Mouse (Mus musculus) liver, adult 2 months (tissue): Measurements from ENCODE around the gene Faf2. TPM values are rescaled to one million over a fixed set of nuclear protein-coding genes. Genes with fewer than 3 reads are reported as not detected.
A peak's percentile ranks its signal among the peaks of the same experiment; 100 is the strongest.

Experiments
- DNase-seq: peaks from one replicate; pipeline ENCODE4 v3.0.0-alpha.2; 2011; ENCODE audit warnings: low read depth, low spot score; ENCODE audit errors: extremely low read depth
- H3K27ac ChIP-seq: fragments of 200-500 bp; replicated peaks from 2 replicates; pipeline ENCODE4 v1.5.1; 2012; ENCODE audit warnings: low read depth, mild to moderate bottlenecking, control low read depth, inconsistent platforms, low read length; ENCODE audit not compliant: insufficient read depth
- H3K27me3 ChIP-seq: fragments of 200-500 bp; 2 replicates; pipeline ENCODE4 v1.6.1; 2012; ENCODE audit warnings: mild to moderate bottlenecking, moderate library complexity, low read length, inconsistent platforms; ENCODE audit not compliant: control insufficient read depth, insufficient read depth
- H3K36me3 ChIP-seq: fragments of 200-500 bp; 2 replicates; pipeline ENCODE4 v1.6.1; 2012; ENCODE audit warnings: low read length, inconsistent platforms; ENCODE audit not compliant: control insufficient read depth, insufficient read depth
- H3K4me1 ChIP-seq: fragments of 200-500 bp; 2 replicates; pipeline ENCODE4 v1.6.1; 2011; ENCODE audit warnings: low read length; ENCODE audit not compliant: control insufficient read depth, insufficient read depth
- H3K4me3 ChIP-seq: fragments of 200-500 bp; 2 replicates; pipeline ENCODE4 v1.5.1; 2011; ENCODE audit warnings: low read depth, mild to moderate bottlenecking, control low read depth, low read length, moderate library complexity; ENCODE audit not compliant: insufficient read depth
- H3K79me2 ChIP-seq: fragments of 200-500 bp; 2 replicates; pipeline ENCODE4 v1.6.1; 2012; ENCODE audit warnings: inconsistent platforms, mild to moderate bottlenecking, low read length, moderate library complexity; ENCODE audit not compliant: control insufficient read depth, insufficient read depth
- H3K9ac ChIP-seq: fragments of 200-500 bp; 2 replicates; pipeline ENCODE4 v1.6.1; 2012; ENCODE audit warnings: low read depth, mild to moderate bottlenecking, control low read depth, inconsistent platforms, low read length
- CTCF ChIP-seq: fragments of 200-500 bp; IDR thresholded peaks from 2 replicates; pipeline ENCODE4 v1.5.1; 2011; ENCODE audit warnings: low read depth, low read length, control low read depth
- POLR2A ChIP-seq: fragments of 200-500 bp; IDR thresholded peaks from 2 replicates; pipeline ENCODE4 v1.6.1; 2011; ENCODE audit warnings: low read length, control low read depth; ENCODE audit not compliant: insufficient read depth; ENCODE audit errors: extremely low read depth
- WGBS: fragments of 180-500 bp; shearing (Covaris S2); methylation state at CpG from one replicate; pipeline ENCODE4 v1.1.7; 2018; 5-methylcytosine and 5-hydroxymethylcytosine counted together
- polyA plus RNA-seq: library from polyadenylated mRNA; depleted of rRNA; stranded (reverse); fragments of >200 nt; gene quantifications from 2 replicates; pipeline ENCODE4 v1.2.3, GENCODE M21; 2012
- total RNA-seq: library from RNA; depleted of rRNA; stranded (reverse); fragments of >200 nt; gene quantifications from 2 replicates; pipeline ENCODE4 v1.2.3, GENCODE M21; 2014

The Faf2 gene
- total and polyA plus RNA-seq, 2 experiments = 22.5 to 25.1 TPM

GRCm38 (mm10) chr13:54691737-54692136 is 70.2 kb downstream of the Faf2 start:
- Histone ChIP-seq H3K36me3 (no peaks in the 10 kb centered on the region), H3K4me3 (no peak overlapping the region), H3K4me1 (peaks cover 18% of the 10 kb centered on the region), H3K79me2 (peaks cover 27% of the 10 kb centered on the region), H3K27ac (no peak overlapping the region), H3K9ac (no peak overlapping the region), H3K27me3 (no peaks in the 10 kb centered on the region)
- no peak for TF ChIP-seq POLR2A
- TF ChIP-seq CTCF = no peak
- DNase-seq = no peak

- no peaks in the 10 kb centered on the region for H3K36me3 ChIP-seq
- peak overlapping the region; percentile 98 for H3K4me3 ChIP-seq
- H3K79me2 ChIP-seq = peaks cover 25% of the 10 kb centered on the region
- H3K9ac ChIP-seq = peak overlapping the region; percentile 98
- H3K27ac ChIP-seq = peak overlapping the region; percentile 90
- peaks cover 18% of the 10 kb centered on the region for H3K4me1 ChIP-seq
- 4% methylated on average over 21 of the region's 21 CpGs for WGBS
- H3K27me3 ChIP-seq = no peaks in the 10 kb centered on the region
- TF ChIP-seq CTCF (no peak), POLR2A (no peak)
- DNase-seq = no peak
Measured at GRCm38 (mm10) chr13:54692711-54693557, 71.3 kb downstream of the Faf2 start.

- peak; percentile 40; the same call in 1 of the 2 replicates for TF ChIP-seq POLR2A
- no peak for TF ChIP-seq CTCF
- H3K4me3 ChIP-seq = peak within 1 kb of the TSS; percentile 98
- WGBS = under 1% methylated on average over 92 of the region's 92 CpGs
- no peaks in the 10 kb centered on the region for H3K27me3 ChIP-seq
- H3K27ac ChIP-seq = peak within 1 kb of the TSS; percentile 97
- H3K9ac ChIP-seq = peak within 1 kb of the TSS; percentile 98
- H3K79me2 ChIP-seq = peaks cover 25% of the 10 kb centered on the region
- peaks cover 18% of the 10 kb centered on the region for H3K4me1 ChIP-seq
- H3K36me3 ChIP-seq = no peaks in the 10 kb centered on the region
- peak; percentile 91 for DNase-seq
Measured at GRCm38 (mm10) chr13:54693558-54694347, 72.2 kb downstream of the Faf2 start, which contains the start of gene Rnf44. Gene Rnf44, minus strand, starts transcription at chr13:54693907.

GRCm38 (mm10) chr13:54694348-54695060 is 72.9 kb downstream of the Faf2 start:
- Histone ChIP-seq H3K27me3 (no peaks in the 10 kb centered on the region), H3K36me3 (no peaks in the 10 kb centered on the region), H3K79me2 (peaks cover 25% of the 10 kb centered on the region), H3K9ac (peak overlapping the region; percentile 85), H3K27ac (peak overlapping the region; percentile 97), H3K4me3 (peak overlapping the region; percentile 61), H3K4me1 (peaks cover 18% of the 10 kb centered on the region)
- TF ChIP-seq POLR2A (0 out of 2 replicates have a peak, but pooled peaks have one; percentile 12), CTCF (no peak)
- DNase-seq = peak; percentile 86
- WGBS = 7% methylated on average over 26 of the region's 26 CpGs

- Histone ChIP-seq H3K4me1 (peaks cover 17% of the 10 kb centered on the region), H3K27ac (peak overlapping the region; percentile 43), H3K36me3 (no peaks in the 10 kb centered on the region), H3K4me3 (no peak overlapping the region), H3K27me3 (no peaks in the 10 kb centered on the region), H3K79me2 (peaks cover 19% of the 10 kb centered on the region), H3K9ac (no peak overlapping the region)
- no peak for TF ChIP-seq CTCF
- no peak for TF ChIP-seq POLR2A
- DNase-seq = peak; percentile 73
- 39% methylated on average over 11 of the region's 11 CpGs for whole genome bisulfite sequencing
Measured at GRCm38 (mm10) chr13:54695479-54696230, 74.1 kb downstream of the Faf2 start.
